Mouse (Mus musculus): ENCODE measurements around the gene BC048562. TPM values are rescaled to one million over a fixed set of nuclear protein-coding genes. Genes with fewer than 3 reads are reported as not detected.

BC048562 gene
- polyA plus RNA-seq, 1 experiment from 2014 or later = not detected

DNA sequence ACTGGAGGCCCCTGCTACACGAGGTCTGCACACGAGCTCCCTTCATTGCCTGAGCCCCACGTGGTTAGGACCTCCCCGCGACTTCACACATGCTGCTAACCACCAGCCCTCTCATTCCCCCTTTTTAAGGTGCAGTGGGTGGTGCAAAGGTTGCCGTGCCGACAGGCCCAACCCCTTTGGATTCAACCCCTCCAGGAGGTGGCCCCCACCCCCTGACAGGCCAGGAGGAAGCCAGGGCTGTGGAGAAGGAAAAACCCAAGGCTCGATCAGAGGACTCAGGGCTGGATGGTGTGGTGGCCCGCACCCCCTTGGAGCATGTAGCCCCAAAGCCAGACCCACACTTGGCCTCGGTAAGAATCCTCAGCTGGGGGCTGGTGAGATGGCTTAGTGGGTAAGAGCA lies 58.6 kb downstream of the BC048562 start:
- H3K4me2 ChIP-seq = no peak overlapping the region
- H3K27ac ChIP-seq (ENCODE audit: low read depth, low read length) = no peak overlapping the region
- no peak for ATAC-seq (replicated peaks; ENCODE audit: insufficient number of reproducible peaks, low FRiP score, low TSS enrichment)
- peaks cover 14% of the 10 kb centered on the region for H3K4me1 ChIP-seq (ENCODE audit: control insufficient read depth, insufficient read depth, low read length)
- 85% methylated on average over 10 of the region's 10 CpGs for WGBS (ENCODE audit: insufficient replicate concordance)
- H3K4me3 ChIP-seq (ENCODE audit: low read depth, low read length) = no peak overlapping the region
- H3K27me3 ChIP-seq (ENCODE audit: control insufficient read depth, insufficient read depth, low read length) = no peaks in the 10 kb centered on the region
- no peak overlapping the region for H3K9ac ChIP-seq (ENCODE audit: low read depth, low read length)
- no peaks in the 10 kb centered on the region for H3K9me3 ChIP-seq (replicated peaks; ENCODE audit: control insufficient read depth, low read length)
- H3K36me3 ChIP-seq (ENCODE audit: control insufficient read depth, insufficient read depth, low read length) = peaks cover 66% of the 10 kb centered on the region

Other genes starting within 250 kb of the BC048562 start
- gene Bsn, start 246.1 kb upstream of the BC048562 start, polyA plus RNA-seq (2014; fragmentation: Nextera tagmentation; extraction: Ambion mirVana) = 0.58 and 0.77 TPM in 2 replicates
- 115 and 149 TPM in 2 replicates for gene Dag1, start 172.5 kb upstream of the BC048562 start, polyA plus RNA-seq (2014; fragmentation: Nextera tagmentation; extraction: Ambion mirVana)
- gene Nicn1, start 146.1 kb upstream of the BC048562 start, polyA plus RNA-seq (2014; fragmentation: Nextera tagmentation; extraction: Ambion mirVana) = 25.1 and 26.0 TPM in 2 replicates
- 12.9 and 15.3 TPM in 2 replicates for gene Amt, start 139.6 kb upstream of the BC048562 start, polyA plus RNA-seq (2014; fragmentation: Nextera tagmentation; extraction: Ambion mirVana)
- 252 and 277 TPM in 2 replicates for gene Rhoa, start 130.4 kb upstream of the BC048562 start, polyA plus RNA-seq (2014; fragmentation: Nextera tagmentation; extraction: Ambion mirVana)
- gene Tcta, start 130.3 kb upstream of the BC048562 start, polyA plus RNA-seq (2014; fragmentation: Nextera tagmentation; extraction: Ambion mirVana) = 28.5 and 34.7 TPM in 2 replicates
- 1,289 and 1,462 TPM in 2 replicates for gene Gpx1, start 97.6 kb upstream of the BC048562 start, polyA plus RNA-seq (2014; fragmentation: Nextera tagmentation; extraction: Ambion mirVana)
- 100.0 and 113 TPM in 2 replicates for gene Usp4, start 88.6 kb upstream of the BC048562 start, polyA plus RNA-seq (2014; fragmentation: Nextera tagmentation; extraction: Ambion mirVana)
- 0.46 and 0.66 TPM in 2 replicates for gene 1700102P08Rik, start 43.7 kb upstream of the BC048562 start, polyA plus RNA-seq (2014; fragmentation: Nextera tagmentation; extraction: Ambion mirVana)
- gene Ccdc36, start 8.0 kb upstream of the BC048562 start, polyA plus RNA-seq (2014; fragmentation: Nextera tagmentation; extraction: Ambion mirVana) = 1.1 and 1.4 TPM in 2 replicates
- gene Ccdc71, start 24.0 kb downstream of the BC048562 start, polyA plus RNA-seq (2014; fragmentation: Nextera tagmentation; extraction: Ambion mirVana) = 34.6 and 46.9 TPM in 2 replicates
- gene Klhdc8b, start 25.1 kb downstream of the BC048562 start, polyA plus RNA-seq (2014; fragmentation: Nextera tagmentation; extraction: Ambion mirVana) = 58.1 and 71.8 TPM in 2 replicates
- 22.7 and 30.4 TPM in 2 replicates for gene Lamb2, start 43.3 kb downstream of the BC048562 start, polyA plus RNA-seq (2014; fragmentation: Nextera tagmentation; extraction: Ambion mirVana)
- gene Usp19, start 54.1 kb downstream of the BC048562 start, polyA plus RNA-seq (2014; fragmentation: Nextera tagmentation; extraction: Ambion mirVana) = 48.9 and 57.4 TPM in 2 replicates
- gene Qars, start 71.2 kb downstream of the BC048562 start, polyA plus RNA-seq (2014; fragmentation: Nextera tagmentation; extraction: Ambion mirVana) = 86.7 and 89.6 TPM in 2 replicates
- gene Qrich1, start 80.3 kb downstream of the BC048562 start, polyA plus RNA-seq (2014; fragmentation: Nextera tagmentation; extraction: Ambion mirVana) = 103 and 109 TPM in 2 replicates
- gene Impdh2, start 123.8 kb downstream of the BC048562 start, polyA plus RNA-seq (2014; fragmentation: Nextera tagmentation; extraction: Ambion mirVana) = 130 TPM in 2 replicates
- gene Ndufaf3, start 131.0 kb downstream of the BC048562 start, polyA plus RNA-seq (2014; fragmentation: Nextera tagmentation; extraction: Ambion mirVana) = 56.6 and 58.9 TPM in 2 replicates
- gene Dalrd3, start 133.4 kb downstream of the BC048562 start, polyA plus RNA-seq (2014; fragmentation: Nextera tagmentation; extraction: Ambion mirVana) = 85.8 and 88.6 TPM in 2 replicates
- 48.6 and 60.8 TPM in 2 replicates for gene Wdr6, start 142.3 kb downstream of the BC048562 start, polyA plus RNA-seq (2014; fragmentation: Nextera tagmentation; extraction: Ambion mirVana)
- gene P4htm, start 161.2 kb downstream of the BC048562 start, polyA plus RNA-seq (2014; fragmentation: Nextera tagmentation; extraction: Ambion mirVana) = 14.7 and 15.0 TPM in 2 replicates
- gene Arih2, start 212.9 kb downstream of the BC048562 start, polyA plus RNA-seq (2014; fragmentation: Nextera tagmentation; extraction: Ambion mirVana) = 37.6 and 44.3 TPM in 2 replicates
- gene Slc25a20, start 225.6 kb downstream of the BC048562 start, polyA plus RNA-seq (2014; fragmentation: Nextera tagmentation; extraction: Ambion mirVana) = 30.3 and 45.9 TPM in 2 replicates